Mouse (Mus musculus) MEL (cell line): ENCODE data around the gene Ppp1r18.

ENCODE experiments used
- CHD1 ChIP-seq: IDR thresholded peaks from 2 replicates; pipeline ENCODE4 v1.6.1; 2012; ENCODE audit warnings: low read depth, mild to moderate bottlenecking, inconsistent platforms, low read length, improper control_type of control experiment
- CTCF ChIP-seq, 3 experiments: IDR thresholded peaks in 2 of 3; conservative IDR thresholded peaks in 1 of 3; 2 replicates each; pipeline ENCODE4 v1.5.1; 2011 to 2012; ENCODE audit warnings: low read length in 3 of 3, low read depth in 2 of 3, mild to moderate bottlenecking in 2 of 3, improper control_type of control experiment in 1 of 3, inconsistent platforms in 1 of 3, mixed read lengths in 1 of 3, moderate library complexity in 1 of 3; ENCODE audit not compliant: control insufficient read depth in 1 of 3, insufficient read depth in 1 of 3, poor library complexity in 1 of 3, severe bottlenecking in 1 of 3
- E2F4 ChIP-seq: IDR thresholded peaks from 2 replicates; pipeline ENCODE4 v1.6.1; 2011; ENCODE audit warnings: low read depth, low read length, improper control_type of control experiment, borderline replicate concordance
- ELF1 ChIP-seq: IDR thresholded peaks from 2 replicates; pipeline ENCODE4 v1.6.1; 2014; ENCODE audit warnings: low read depth, mild to moderate bottlenecking, inconsistent platforms, low read length, improper control_type of control experiment, moderate library complexity
- EP300 ChIP-seq, 2 experiments: IDR thresholded peaks; 2 replicates each; pipeline ENCODE4 v1.6.1; 2011; ENCODE audit warnings: improper control_type of control experiment in 2 of 2, low read length in 2 of 2, low read depth in 1 of 2, mild to moderate bottlenecking in 1 of 2
- GATA1 ChIP-seq: IDR thresholded peaks from 2 replicates; pipeline ENCODE4 v1.6.1; 2011; ENCODE audit warnings: low read depth, low read length, improper control_type of control experiment
- MAFK ChIP-seq: IDR thresholded peaks from 2 replicates; pipeline ENCODE4 v1.6.1; 2011; ENCODE audit warnings: low read depth, mild to moderate bottlenecking, low read length, improper control_type of control experiment, borderline replicate concordance
- MEF2A ChIP-seq: IDR thresholded peaks from 2 replicates; pipeline ENCODE4 v1.6.1; 2014; ENCODE audit warnings: low read depth, mild to moderate bottlenecking, inconsistent platforms, low read length, improper control_type of control experiment; ENCODE audit not compliant: poor library complexity, insufficient replicate concordance, severe bottlenecking; ENCODE audit errors: extremely low read depth
- POLR2A ChIP-seq, 2 experiments: IDR thresholded peaks; 2 replicates each; pipeline ENCODE4 v1.6.1; 2011 to 2012; ENCODE audit warnings: low read length in 2 of 2, mild to moderate bottlenecking in 2 of 2, control low read depth in 1 of 2, improper control_type of control experiment in 1 of 2, low read depth in 1 of 2, moderate library complexity in 1 of 2; ENCODE audit not compliant: control insufficient read depth in 1 of 2, insufficient read depth in 1 of 2, poor library complexity in 1 of 2
- POLR2AphosphoS2 ChIP-seq: IDR thresholded peaks from 2 replicates; pipeline ENCODE4 v1.6.1; 2011; ENCODE audit warnings: low read length, improper control_type of control experiment
- TAL1 ChIP-seq: IDR thresholded peaks from 2 replicates; pipeline ENCODE4 v1.6.1; 2012; ENCODE audit warnings: mild to moderate bottlenecking, inconsistent platforms, low read length, moderate library complexity, mixed read lengths
- UBTF ChIP-seq: IDR thresholded peaks from 2 replicates; pipeline ENCODE4 v1.6.1; 2012; ENCODE audit warnings: low read depth, mild to moderate bottlenecking, inconsistent platforms, low read length, improper control_type of control experiment, moderate library complexity, borderline replicate concordance; ENCODE audit not compliant: insufficient read depth
- USF1 ChIP-seq: IDR thresholded peaks from 2 replicates; pipeline ENCODE4 v1.6.1; 2014; ENCODE audit warnings: low read depth, mild to moderate bottlenecking, inconsistent platforms, low read length, improper control_type of control experiment, moderate library complexity
- ZNF384 ChIP-seq: IDR thresholded peaks from 2 replicates; pipeline ENCODE4 v1.6.1; 2012; ENCODE audit warnings: low read depth, mild to moderate bottlenecking, inconsistent platforms, low read length, improper control_type of control experiment

GRCm38 (mm10) chr17:35907609-35908008, 42.2 kb downstream of the Ppp1r18 start:
- TF ChIP-seq USF1 = no peak
- TF ChIP-seq EP300 (IDR thresholded peaks at IDR 0.05; ENCODE audit: low read depth in 1 of 2, low read length in 2 of 2) = no peak
- TF ChIP-seq UBTF = no peak
- TF ChIP-seq ZNF384 = peak; percentile 83
- TF ChIP-seq GATA1 = no peak
- TF ChIP-seq CTCF (IDR thresholded peaks at IDR 0.05 in 2 of 3, conservative IDR thresholded peaks at IDR 0.05 in 1 of 3; ENCODE audit: control insufficient read depth in 1 of 3, insufficient read depth in 1 of 3, low read depth in 2 of 3, low read length in 3 of 3, poor library complexity in 1 of 3, severe bottlenecking in 1 of 3) = peak; percentile 21 to 56 (median 24); a peak in 3 of 6 replicates
- TF ChIP-seq E2F4 = no peak
- no peak for TF ChIP-seq TAL1
- TF ChIP-seq ELF1 = no peak
- no peak for TF ChIP-seq CHD1
- no peak for TF ChIP-seq MEF2A
- TF ChIP-seq POLR2A (IDR thresholded peaks at IDR 0.05; ENCODE audit: control insufficient read depth in 1 of 2, insufficient read depth in 1 of 2, low read depth in 1 of 2, low read length in 2 of 2, poor library complexity in 1 of 2) = no peak
- TF ChIP-seq MAFK = no peak
- TF ChIP-seq POLR2AphosphoS2 = no peak
